Mouse (Mus musculus) small intestine, adult 2 months (tissue): ENCODE measurements at regions not wholly inside any gene's neighbourhood (a gene's known extent, or its start where the extent isn't known, plus 50 kb on each side); places are given as distances from the start of the nearest gene placed in this dataset.

Experiments used
- CTCF ChIP-seq: fragments of 200-500 bp; IDR thresholded peaks from 2 replicates; pipeline ENCODE4 v1.5.1; 2012; ENCODE audit warnings: low read depth, mild to moderate bottlenecking, control low read depth, inconsistent platforms, low read length, moderate library complexity, mixed read lengths; ENCODE audit not compliant: insufficient replicate concordance, insufficient read length; ENCODE audit errors: extremely low read depth
- POLR2A ChIP-seq: fragments of 200-500 bp; IDR thresholded peaks from 2 replicates; pipeline ENCODE4 v1.6.1; 2012; ENCODE audit warnings: low read depth, mild to moderate bottlenecking, control low read depth, inconsistent platforms, low read length, moderate library complexity

DNA sequence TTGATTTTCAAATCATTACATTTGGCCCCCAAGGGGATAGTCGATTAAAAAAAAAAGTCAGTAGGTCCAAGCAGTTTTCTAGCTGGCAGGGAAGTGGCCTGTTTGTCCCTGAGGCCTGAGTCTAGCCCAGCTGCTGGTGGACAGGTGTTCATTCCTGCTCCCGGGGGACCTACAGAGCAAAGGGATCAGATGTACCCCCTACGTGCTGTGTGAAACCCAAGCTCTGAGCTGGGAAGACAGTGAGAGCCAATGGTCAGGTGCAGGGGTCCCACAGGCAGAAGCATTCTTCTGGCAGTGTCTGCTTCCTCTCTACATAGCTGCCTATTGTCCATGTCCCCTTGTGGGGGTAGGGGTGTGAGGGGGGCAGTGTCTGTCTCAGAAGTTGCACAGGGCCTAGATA, 653.2 kb upstream of the 3110018I06Rik start:
- TF ChIP-seq POLR2A (no peak), CTCF (no peak)
